Mouse (Mus musculus): ENCODE measurements around the gene Cntnap2.

GRCm38 (mm10) chr6:47243863-47244606, 2184.9 kb downstream of the Cntnap2 start:
- no peak for TF ChIP-seq CTCF (IDR thresholded peaks at IDR 0.05; ENCODE audit: low read depth, low read length)
- TF ChIP-seq POLR2A (IDR thresholded peaks at IDR 0.05; ENCODE audit: borderline replicate concordance, low read depth, low read length) = no peak
